Mouse (Mus musculus): ENCODE measurements around the gene Bet1l. TPM values are rescaled to one million over a fixed set of nuclear protein-coding genes. Genes with fewer than 3 reads are reported as not detected.

Gene Bet1l
- total and polyA plus RNA-seq, 2 experiments from 2014 or later: 14.8 to 29.6 TPM

GRCm38 (mm10) chr7:140822731-140823130 lies 34.6 kb downstream of the Bet1l start:
- Histone ChIP-seq H3K36me3 (replicated peaks; ENCODE audit: control insufficient read depth, insufficient read depth, low read length) (no peaks in the 10 kb centered on the region), H3K4me2 (ENCODE audit: low read depth, low read length) (no peak overlapping the region), H3K9me3 (replicated peaks; ENCODE audit: control insufficient read depth, low read length) (no peaks in the 10 kb centered on the region), H3K4me3 (ENCODE audit: low read depth, low read length) (no peak overlapping the region), H3K4me1 (ENCODE audit: control insufficient read depth, insufficient read depth) (peaks cover 10% of the 10 kb centered on the region; the same call in 1 of the 2 replicates), H3K9ac (replicated peaks; ENCODE audit: low read depth, low read length) (no peak overlapping the region), H3K27me3 (ENCODE audit: control insufficient read depth, insufficient read depth, low read length) (no peaks in the 10 kb centered on the region), H3K27ac (ENCODE audit: low read depth) (no peak overlapping the region)
- TF ChIP-seq CTCF (IDR thresholded peaks at IDR 0.05; ENCODE audit: low read depth) (no peak), EP300 (IDR thresholded peaks at IDR 0.05; ENCODE audit: low read depth) (no peak)
- ATAC-seq (ENCODE audit: insufficient read depth, low read depth): no peak
- 88% methylated on average over 4 of the region's 4 CpGs for WGBS
- DNase-seq (ENCODE audit: low spot score): no peak

- H3K4me3 ChIP-seq (ENCODE audit: low read depth, low read length): peak within 1 kb of the TSS; percentile 49
- H3K27ac ChIP-seq (ENCODE audit: low read depth): no peak within 1 kb of the TSS
- no peaks in the 10 kb centered on the region for H3K9me3 ChIP-seq (replicated peaks; ENCODE audit: control insufficient read depth, low read length)
- peak within 1 kb of the TSS; percentile 81 for H3K4me2 ChIP-seq (ENCODE audit: low read depth, low read length)
- no peak for TF ChIP-seq CTCF (IDR thresholded peaks at IDR 0.05; ENCODE audit: low read depth)
- WGBS: 2% methylated on average over 21 of the region's 21 CpGs
- H3K36me3 ChIP-seq (replicated peaks; ENCODE audit: control insufficient read depth, insufficient read depth, low read length): no peaks in the 10 kb centered on the region
- ATAC-seq (ENCODE audit: insufficient read depth, low read depth) (peak; percentile 86), DNase-seq (ENCODE audit: low spot score) (peak; percentile 31)
- H3K27me3 ChIP-seq (ENCODE audit: control insufficient read depth, insufficient read depth, low read length): no peaks in the 10 kb centered on the region
- peak within 1 kb of the TSS; percentile 46 for H3K9ac ChIP-seq (replicated peaks; ENCODE audit: low read depth, low read length)
- H3K4me1 ChIP-seq (ENCODE audit: control insufficient read depth, insufficient read depth): peaks cover 10% of the 10 kb centered on the region; the same call in 1 of the 2 replicates
Observed at GRCm38 (mm10) chr7:140821653-140822329, 35.6 kb downstream of the Bet1l start, which contains the start of gene Zfp941. Gene Zfp941, minus strand, starts transcription at chr7:140822178.

- 49% methylated on average over 5 of the region's 5 CpGs for WGBS
Observed at GRCm38 (mm10) chr7:140821305-140821652, 36.1 kb downstream of the Bet1l start.

GRCm38 (mm10) chr7:140820173-140820572 lies 37.2 kb downstream of the Bet1l start:
- TF ChIP-seq CTCF (IDR thresholded peaks at IDR 0.05; ENCODE audit: low read depth): no peak
- TF ChIP-seq EP300 (IDR thresholded peaks at IDR 0.05; ENCODE audit: low read depth): no peak
- H3K9me3 ChIP-seq (replicated peaks; ENCODE audit: control insufficient read depth, low read length): no peaks in the 10 kb centered on the region
- H3K4me3 ChIP-seq (ENCODE audit: low read depth, low read length): no peak overlapping the region
- H3K9ac ChIP-seq (replicated peaks; ENCODE audit: low read depth, low read length): no peak overlapping the region
- no peak for DNase-seq (ENCODE audit: low spot score)
- H3K4me1 ChIP-seq (ENCODE audit: control insufficient read depth, insufficient read depth): peaks cover 10% of the 10 kb centered on the region; the same call in 1 of the 2 replicates
- no peak overlapping the region for H3K27ac ChIP-seq (ENCODE audit: low read depth)
- ATAC-seq (ENCODE audit: insufficient read depth, low read depth): no peak
- WGBS: 58% methylated on average over 4 of the region's 4 CpGs
- H3K27me3 ChIP-seq (ENCODE audit: control insufficient read depth, insufficient read depth, low read length): no peaks in the 10 kb centered on the region
- no peaks in the 10 kb centered on the region for H3K36me3 ChIP-seq (replicated peaks; ENCODE audit: control insufficient read depth, insufficient read depth, low read length)
- H3K4me2 ChIP-seq (ENCODE audit: low read depth, low read length): no peak overlapping the region

More at GRCm38 (mm10) chr7:140821305-140821652, 36.1 kb downstream of the Bet1l start:
- peak overlapping the region; percentile 49 for H3K4me3 ChIP-seq (ENCODE audit: low read depth, low read length)
- TF ChIP-seq CTCF (IDR thresholded peaks at IDR 0.05; ENCODE audit: low read depth) (no peak), EP300 (IDR thresholded peaks at IDR 0.05; ENCODE audit: low read depth) (no peak)
- no peaks in the 10 kb centered on the region for H3K27me3 ChIP-seq (ENCODE audit: control insufficient read depth, insufficient read depth, low read length)
- H3K4me2 ChIP-seq (ENCODE audit: low read depth, low read length): peak overlapping the region; percentile 81
- H3K9me3 ChIP-seq (replicated peaks; ENCODE audit: control insufficient read depth, low read length): no peaks in the 10 kb centered on the region
- H3K27ac ChIP-seq (ENCODE audit: low read depth): no peak overlapping the region
- H3K9ac ChIP-seq (replicated peaks; ENCODE audit: low read depth, low read length): 0 out of 2 replicates have a peak overlapping the region, but pooled peaks have one; percentile 46
- DNase-seq (ENCODE audit: low spot score): no peak
- no peaks in the 10 kb centered on the region for H3K36me3 ChIP-seq (replicated peaks; ENCODE audit: control insufficient read depth, insufficient read depth, low read length)
- peaks cover 10% of the 10 kb centered on the region; the same call in 1 of the 2 replicates for H3K4me1 ChIP-seq (ENCODE audit: control insufficient read depth, insufficient read depth)
- no peak for ATAC-seq (ENCODE audit: insufficient read depth, low read depth)

- 77% methylated on average over 12 of the region's 12 CpGs for WGBS
- Histone ChIP-seq H3K27ac (ENCODE audit: low read depth) (no peak overlapping the region), H3K9me3 (replicated peaks; ENCODE audit: control insufficient read depth, low read length) (no peaks in the 10 kb centered on the region), H3K9ac (replicated peaks; ENCODE audit: low read depth, low read length) (no peak overlapping the region), H3K36me3 (replicated peaks; ENCODE audit: control insufficient read depth, insufficient read depth, low read length) (peaks cover 13% of the 10 kb centered on the region; the same call in 1 of the 2 replicates), H3K4me2 (ENCODE audit: low read depth, low read length) (no peak overlapping the region), H3K4me3 (ENCODE audit: low read depth, low read length) (no peak overlapping the region), H3K27me3 (ENCODE audit: control insufficient read depth, insufficient read depth, low read length) (no peaks in the 10 kb centered on the region), H3K4me1 (ENCODE audit: control insufficient read depth, insufficient read depth) (no peaks in the 10 kb centered on the region)
- ATAC-seq (ENCODE audit: insufficient read depth, low read depth) (no peak), DNase-seq (ENCODE audit: low spot score) (no peak)
- TF ChIP-seq EP300 (IDR thresholded peaks at IDR 0.05; ENCODE audit: low read depth) (no peak), CTCF (IDR thresholded peaks at IDR 0.05; ENCODE audit: low read depth) (no peak)
Observed at GRCm38 (mm10) chr7:140812850-140813249, 44.5 kb downstream of the Bet1l start.

Measured in heart, postnatal 0 days (tissue).